Mouse (Mus musculus) T-helper 17 cell (primary cell): ENCODE data around the gene Gm21833.
"Not testable (repeated sequence)": the region's sequence is repeated elsewhere in the genome, so short reads cannot be mapped to it uniquely, and the experiment has no call there.

Experiments used
- in situ Hi-C, 2 experiments: fragments of 300-600 bp; cut with MboI, MseI; formaldehyde crosslinking; loops; 1 replicate in 1 of 2; 2 replicates in 1 of 2; pipeline ENCODE4 v1.15.1; 2025; ENCODE audit warnings: high pct_unique_total_duplicates in 2 of 2

Gene Gm21833

GRCm38 (mm10) chr16:82828082-82828481, at the start of gene Gm21833:
Gene Gm21833 (plus strand): TSS chr16:82828382.
- in situ Hi-C loops: not testable (repeated sequence)

- in situ Hi-C loops: no loop called here
Measured at GRCm38 (mm10) chr16:82789521-82789920, 38.7 kb upstream of the Gm21833 start.

- in situ Hi-C loops: no loop called here
Measured at GRCm38 (mm10) chr16:82796489-82796888, 31.7 kb upstream of the Gm21833 start.

GRCm38 (mm10) chr16:82815255-82815654, 12.9 kb upstream of the Gm21833 start:
- in situ Hi-C loops: no loop called here

GRCm38 (mm10) chr16:82816615-82817014, 11.6 kb upstream of the Gm21833 start:
- in situ Hi-C loops: no loop called here

GRCm38 (mm10) chr16:82855752-82856151, 27.6 kb downstream of the Gm21833 start:
- in situ Hi-C loops: no loop called here

- in situ Hi-C loops: no loop called here
Measured at GRCm38 (mm10) chr16:82864590-82864989, 36.4 kb downstream of the Gm21833 start.
